Mouse (Mus musculus): ENCODE results near the gene Gm28635. TPM values are rescaled to one million over a fixed set of nuclear protein-coding genes. Genes with fewer than 3 reads are reported as not detected.

Gm28635 gene
- polyA plus RNA-seq, 1 experiment, result not detected

DNA sequence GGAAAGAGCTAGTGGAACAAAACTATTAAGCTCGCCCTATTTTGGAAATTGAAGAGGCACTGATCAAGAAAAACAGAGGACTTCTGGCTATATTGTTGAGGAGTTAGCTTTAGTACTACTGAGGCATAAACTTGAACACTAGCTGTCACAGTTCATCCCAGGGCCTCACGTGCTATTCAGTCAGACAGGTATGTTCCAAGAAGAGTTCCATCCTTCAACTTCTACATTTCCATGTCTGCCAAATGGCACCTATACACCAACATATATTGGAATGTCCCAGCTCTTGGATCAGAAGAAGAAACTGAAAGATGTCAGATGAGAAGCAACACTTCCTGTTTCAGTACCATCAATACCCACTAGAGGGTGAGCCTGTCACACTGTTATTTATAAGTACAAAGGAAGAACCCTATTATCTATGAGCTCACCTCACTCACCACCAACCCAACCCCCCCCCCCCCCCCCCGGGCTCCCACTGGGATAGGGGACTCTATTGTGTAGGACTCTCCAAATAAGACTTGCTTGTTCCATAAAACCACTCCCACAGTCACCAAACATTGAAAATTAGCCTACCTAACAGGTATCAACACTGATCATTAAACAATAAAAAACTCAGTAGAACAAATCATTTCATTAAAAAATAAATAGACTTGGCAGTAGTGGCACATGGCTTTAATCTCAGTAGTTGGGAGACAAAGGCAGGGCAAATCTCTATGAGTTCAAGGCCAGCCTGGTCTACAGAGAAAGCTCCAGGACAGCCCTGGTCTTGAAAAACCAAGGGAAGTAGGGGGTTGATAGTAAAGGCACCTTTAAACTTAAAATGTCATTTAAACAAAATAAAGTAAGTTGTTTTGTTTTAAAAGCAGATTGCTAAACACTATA, 60.0 kb downstream of the Gm28635 start:
- TF ChIP-seq POLR2A (IDR thresholded peaks at IDR 0.05; ENCODE audit: borderline replicate concordance, control insufficient read depth, low read depth, low read length) (no peak), CTCF (IDR thresholded peaks at IDR 0.05; ENCODE audit: control insufficient read depth, insufficient read depth, low read length) (peak; percentile 33)
- H3K27ac ChIP-seq (ENCODE audit: control insufficient read depth, insufficient read depth, low read depth, low read length, poor library complexity), result no peak overlapping the region
- 47% methylated on average over 3 of the region's 3 CpGs for WGBS

DNA sequence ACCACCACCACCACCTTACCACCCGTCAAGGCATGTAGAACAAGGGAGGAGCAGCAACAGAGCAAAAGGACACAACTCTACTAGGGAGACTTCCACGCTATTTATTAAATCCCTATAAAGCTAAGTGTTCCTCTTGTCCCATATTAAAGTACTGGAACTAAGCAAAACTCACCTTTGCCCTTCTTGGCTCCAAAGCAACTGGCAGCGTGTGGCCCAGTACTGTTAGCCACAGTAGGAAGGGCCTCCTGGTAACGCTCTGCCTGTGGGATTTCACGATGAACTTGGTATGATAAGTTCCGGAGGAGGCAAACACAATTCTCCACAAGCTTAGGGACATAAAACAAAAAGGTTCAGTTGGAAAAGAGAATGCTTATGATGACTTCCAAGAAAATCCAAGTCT, 65.1 kb downstream of the Gm28635 start:
- TF ChIP-seq POLR2A (IDR thresholded peaks at IDR 0.05; ENCODE audit: borderline replicate concordance, control insufficient read depth, low read depth, low read length), result no peak
- TF ChIP-seq CTCF (IDR thresholded peaks at IDR 0.05; ENCODE audit: control insufficient read depth, insufficient read depth, low read length), result no peak
- 92% methylated on average over 6 of the region's 6 CpGs for WGBS
- Histone ChIP-seq H3K4me3 (replicated peaks; ENCODE audit: control insufficient read depth, low read depth, low read length) (no peak overlapping the region), H3K4me1 (ENCODE audit: control insufficient read depth, insufficient read depth, low read length) (no peaks in the 10 kb centered on the region; the same call in 1 of the 2 replicates), H3K27ac (ENCODE audit: control insufficient read depth, insufficient read depth, low read depth, low read length, poor library complexity) (no peak overlapping the region)

More for the DNA sequence above, 60.0 kb downstream of the Gm28635 start:
- Histone ChIP-seq H3K4me3 (replicated peaks; ENCODE audit: control insufficient read depth, low read depth, low read length) (no peak overlapping the region), H3K4me1 (ENCODE audit: control insufficient read depth, insufficient read depth, low read length) (no peaks in the 10 kb centered on the region; the same call in 1 of the 2 replicates)

DNA sequence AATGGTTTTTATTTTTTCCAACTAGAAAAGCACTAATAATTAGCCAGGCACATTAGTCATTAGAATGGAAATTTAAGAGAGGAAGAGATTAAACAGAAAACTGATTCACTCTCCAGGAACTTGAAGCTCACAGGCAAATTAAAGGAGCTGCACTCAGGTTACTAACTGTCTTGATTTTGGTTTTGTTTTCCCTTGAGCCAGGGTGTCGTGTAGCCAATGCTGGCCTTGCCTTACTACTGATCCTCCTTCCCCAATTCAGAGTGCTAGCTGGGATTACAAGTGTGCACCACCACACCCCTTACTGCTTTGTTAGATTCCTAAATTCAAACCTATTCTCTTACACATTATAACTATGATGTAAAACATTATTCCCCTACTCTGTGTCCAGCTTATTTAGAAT, 70.0 kb downstream of the Gm28635 start:
- Histone ChIP-seq H3K4me1 (ENCODE audit: control insufficient read depth, insufficient read depth, low read length) (no peaks in the 10 kb centered on the region), H3K4me3 (replicated peaks; ENCODE audit: control insufficient read depth, low read depth, low read length) (no peak overlapping the region), H3K27ac (ENCODE audit: control insufficient read depth, insufficient read depth, low read depth, low read length, poor library complexity) (no peak overlapping the region)
- TF ChIP-seq POLR2A (IDR thresholded peaks at IDR 0.05; ENCODE audit: borderline replicate concordance, control insufficient read depth, low read depth, low read length), result no peak
- TF ChIP-seq CTCF (IDR thresholded peaks at IDR 0.05; ENCODE audit: control insufficient read depth, insufficient read depth, low read length), result no peak
- WGBS, result 81% methylated on average over 1 of the region's 1 CpGs

DNA sequence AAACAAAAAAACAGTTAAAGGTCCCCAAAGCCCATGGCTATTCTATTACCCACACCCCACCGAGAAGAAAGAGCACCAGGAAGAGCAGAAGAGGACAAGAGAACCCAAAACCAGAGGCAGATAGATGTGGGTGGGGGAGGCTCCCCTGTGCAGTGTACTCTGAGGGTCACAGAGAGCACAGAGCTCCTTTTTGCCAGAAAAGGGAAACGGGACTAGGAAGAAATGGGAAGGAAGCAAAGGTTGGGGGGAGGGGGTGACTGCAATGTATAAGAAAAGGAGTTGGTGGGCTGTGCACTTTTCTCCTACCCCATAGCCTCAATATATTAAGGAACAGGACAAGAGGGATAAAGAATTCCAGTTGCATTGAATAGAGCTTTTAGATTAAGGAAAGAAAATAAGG, 76.9 kb downstream of the Gm28635 start:
- no peak overlapping the region for H3K4me3 ChIP-seq (replicated peaks; ENCODE audit: control insufficient read depth, low read depth, low read length)
- no peak for TF ChIP-seq POLR2A (IDR thresholded peaks at IDR 0.05; ENCODE audit: borderline replicate concordance, control insufficient read depth, low read depth, low read length)
- no peak for TF ChIP-seq CTCF (IDR thresholded peaks at IDR 0.05; ENCODE audit: control insufficient read depth, insufficient read depth, low read length)
- 43% methylated on average over 2 of the region's 2 CpGs for WGBS
- no peak overlapping the region for H3K27ac ChIP-seq (ENCODE audit: control insufficient read depth, insufficient read depth, low read depth, low read length, poor library complexity)
- no peaks in the 10 kb centered on the region for H3K4me1 ChIP-seq (ENCODE audit: control insufficient read depth, insufficient read depth, low read length)

DNA sequence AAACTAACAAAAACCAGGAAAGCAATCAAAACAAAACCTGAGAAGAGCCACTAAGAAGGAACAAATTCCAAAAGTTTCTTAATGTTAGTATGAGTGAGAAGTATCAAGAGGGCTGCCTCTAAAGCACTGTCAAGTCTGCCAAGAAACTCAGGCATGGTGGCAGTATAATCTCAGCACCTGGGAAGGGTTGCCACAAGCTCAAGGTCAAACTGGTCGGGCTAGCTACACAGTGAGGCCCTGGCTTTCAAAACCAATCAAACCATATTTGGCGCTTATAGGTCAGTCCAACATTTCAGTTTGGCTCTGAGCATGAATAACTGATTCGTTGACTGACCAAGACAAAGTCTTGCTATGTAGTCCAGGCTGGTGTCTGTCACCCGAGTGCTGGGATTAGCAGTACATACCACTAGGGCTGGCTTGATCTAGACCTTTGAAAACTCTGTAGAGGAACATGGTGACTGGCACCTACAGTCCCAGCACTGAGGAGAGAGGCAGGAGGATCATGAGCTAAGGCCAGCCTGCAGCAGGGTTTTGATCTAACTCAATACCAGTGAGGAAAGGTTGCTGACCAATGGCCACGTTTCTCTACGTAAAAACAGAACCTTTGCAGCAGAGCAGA, 78.5 kb downstream of the Gm28635 start:
- 89% methylated on average over 6 of the region's 6 CpGs for WGBS
- TF ChIP-seq POLR2A (IDR thresholded peaks at IDR 0.05; ENCODE audit: borderline replicate concordance, control insufficient read depth, low read depth, low read length), result no peak
- no peak for TF ChIP-seq CTCF (IDR thresholded peaks at IDR 0.05; ENCODE audit: control insufficient read depth, insufficient read depth, low read length)
- no peak overlapping the region for H3K27ac ChIP-seq (ENCODE audit: control insufficient read depth, insufficient read depth, low read depth, low read length, poor library complexity)

DNA sequence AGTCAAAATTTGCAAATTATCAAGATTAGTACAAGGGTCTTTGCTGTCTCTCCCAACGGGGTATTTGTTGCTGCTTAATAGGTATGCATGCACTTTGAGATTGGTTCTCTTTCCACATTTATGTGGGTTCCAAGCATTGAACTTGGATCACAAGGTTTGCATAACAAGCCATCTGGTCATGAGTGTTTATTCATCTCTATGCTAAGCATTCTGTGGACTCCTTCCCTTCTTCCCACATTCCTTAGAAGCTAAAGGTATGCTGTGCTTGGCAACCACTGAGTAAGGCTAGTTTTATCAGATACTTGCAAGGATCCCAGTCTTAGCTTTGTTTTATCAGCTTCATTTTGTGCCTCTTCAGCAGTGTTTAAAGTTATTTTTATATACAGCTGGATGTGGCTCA, 80.7 kb downstream of the Gm28635 start:
- TF ChIP-seq CTCF (IDR thresholded peaks at IDR 0.05; ENCODE audit: control insufficient read depth, insufficient read depth, low read length), result no peak
- no peak for TF ChIP-seq POLR2A (IDR thresholded peaks at IDR 0.05; ENCODE audit: borderline replicate concordance, control insufficient read depth, low read depth, low read length)
- no peak overlapping the region for H3K27ac ChIP-seq (ENCODE audit: control insufficient read depth, insufficient read depth, low read depth, low read length, poor library complexity)
- H3K4me1 ChIP-seq (ENCODE audit: control insufficient read depth, insufficient read depth, low read length), result peaks cover 2% of the 10 kb centered on the region; the same call in 1 of the 2 replicates
- no peak overlapping the region for H3K4me3 ChIP-seq (replicated peaks; ENCODE audit: control insufficient read depth, low read depth, low read length)
- WGBS, result 84% methylated on average over 1 of the region's 1 CpGs

More for the DNA sequence above, 78.5 kb downstream of the Gm28635 start:
- H3K4me1 ChIP-seq (ENCODE audit: control insufficient read depth, insufficient read depth, low read length), result no peaks in the 10 kb centered on the region
- no peak overlapping the region for H3K4me3 ChIP-seq (replicated peaks; ENCODE audit: control insufficient read depth, low read depth, low read length)

DNA sequence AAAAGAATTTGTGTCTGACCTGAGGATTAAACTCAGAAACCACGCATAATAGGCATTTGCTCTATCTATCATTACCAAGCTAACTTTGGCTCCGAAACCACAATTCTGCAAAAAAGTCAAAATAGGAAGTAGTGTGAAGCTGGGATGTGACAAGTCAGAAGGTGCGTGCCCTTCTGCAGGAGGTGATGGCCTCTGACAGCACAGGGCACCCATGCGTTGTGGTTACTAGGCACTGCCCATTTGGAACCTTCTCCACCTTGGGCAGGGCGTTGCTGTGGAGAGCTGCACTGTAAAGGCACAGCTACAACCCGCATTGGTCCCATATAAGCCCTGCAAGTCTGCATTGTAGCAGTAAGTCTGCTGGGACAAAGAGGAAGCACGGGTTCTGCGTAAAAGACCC, 85.0 kb downstream of the Gm28635 start:
- Histone ChIP-seq H3K4me3 (replicated peaks; ENCODE audit: control insufficient read depth, low read depth, low read length) (peak overlapping the region; percentile 35), H3K27ac (ENCODE audit: control insufficient read depth, insufficient read depth, low read depth, low read length, poor library complexity) (no peak overlapping the region), H3K4me1 (ENCODE audit: control insufficient read depth, insufficient read depth, low read length) (peaks cover 2% of the 10 kb centered on the region; the same call in 1 of the 2 replicates)
- 7% methylated on average over 8 of the region's 8 CpGs for WGBS
- TF ChIP-seq CTCF (IDR thresholded peaks at IDR 0.05; ENCODE audit: control insufficient read depth, insufficient read depth, low read length), result no peak
- no peak for TF ChIP-seq POLR2A (IDR thresholded peaks at IDR 0.05; ENCODE audit: borderline replicate concordance, control insufficient read depth, low read depth, low read length)

DNA sequence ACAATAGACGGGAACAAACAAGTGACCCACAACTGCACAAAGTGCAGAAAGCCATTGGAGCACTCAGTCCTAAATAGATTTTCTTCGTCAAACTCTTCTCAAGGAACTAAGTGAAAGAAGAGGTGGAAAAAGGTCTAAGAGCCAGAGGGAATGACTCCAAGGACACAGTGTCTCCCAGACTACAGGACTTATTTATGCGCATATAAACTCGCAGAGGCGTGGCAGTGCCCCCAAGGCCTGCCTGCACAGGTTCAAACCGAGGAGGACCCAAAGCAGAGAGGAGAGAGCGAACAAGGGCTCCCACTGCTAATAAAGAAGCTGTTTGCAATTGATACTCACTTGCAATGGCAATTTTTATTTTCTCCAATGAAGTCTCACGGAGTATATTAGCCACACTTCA, 92.1 kb downstream of the Gm28635 start:
- H3K27ac ChIP-seq (ENCODE audit: control insufficient read depth, insufficient read depth, low read depth, low read length, poor library complexity), result no peak overlapping the region
- 85% methylated on average over 8 of the region's 8 CpGs for WGBS
- TF ChIP-seq CTCF (IDR thresholded peaks at IDR 0.05; ENCODE audit: control insufficient read depth, insufficient read depth, low read length) (no peak), POLR2A (IDR thresholded peaks at IDR 0.05; ENCODE audit: borderline replicate concordance, control insufficient read depth, low read depth, low read length) (no peak)
- H3K4me1 ChIP-seq (ENCODE audit: control insufficient read depth, insufficient read depth, low read length), result no peaks in the 10 kb centered on the region
- H3K4me3 ChIP-seq (replicated peaks; ENCODE audit: control insufficient read depth, low read depth, low read length), result no peak overlapping the region
